Mouse (Mus musculus) hindbrain, postnatal 0 days (tissue): Measurements from ENCODE around the gene Psmb9. TPM values are rescaled to one million over a fixed set of nuclear protein-coding genes. Genes with fewer than 3 reads are reported as not detected.

Source experiments
- ATAC-seq: fragments of 200-750 bp; cut with Nextera tagmentation; 2 replicates; pipeline ENCODE4 v1.8.0; 2017; ENCODE audit warnings: mild to moderate bottlenecking, moderate TSS enrichment, moderate library complexity
- DNase-seq: peaks from one replicate; pipeline ENCODE4 v3.0.0-alpha.2; 2015; ENCODE audit warnings: low spot score
- H3K27ac ChIP-seq: fragments of 300-500 bp; sonication (generic); 2 replicates; pipeline ENCODE4 v1.5.1; 2014; ENCODE audit warnings: mild to moderate bottlenecking
- H3K27me3 ChIP-seq: fragments of 300-500 bp; sonication (generic); 2 replicates; pipeline ENCODE4 v1.6.1; 2014; ENCODE audit warnings: low read length, mixed read lengths; ENCODE audit not compliant: insufficient read depth
- H3K36me3 ChIP-seq: fragments of 300-500 bp; sonication (generic); 2 replicates; pipeline ENCODE4 v1.6.1; 2014; ENCODE audit warnings: low read length, mixed read lengths; ENCODE audit not compliant: insufficient read depth
- H3K4me1 ChIP-seq: fragments of 300-500 bp; sonication (generic); 2 replicates; pipeline ENCODE4 v1.6.1; 2014; ENCODE audit warnings: antibody characterized with exemption, low read length, mixed read lengths; ENCODE audit not compliant: insufficient read depth
- H3K4me2 ChIP-seq: fragments of 300-500 bp; sonication (generic); 2 replicates; pipeline ENCODE4 v1.6.1; 2014; ENCODE audit warnings: low read depth, mild to moderate bottlenecking, low read length, moderate library complexity, mixed read lengths
- H3K4me3 ChIP-seq: fragments of 300-500 bp; sonication (generic); 2 replicates; pipeline ENCODE4 v1.5.1; 2014; ENCODE audit warnings: low read length
- H3K9ac ChIP-seq: fragments of 300-500 bp; sonication (generic); replicated peaks from 2 replicates; pipeline ENCODE4 v1.6.1; 2014; ENCODE audit warnings: mild to moderate bottlenecking, low read length, moderate library complexity, mixed read lengths
- H3K9me3 ChIP-seq: fragments of 300-500 bp; sonication (generic); 2 replicates; pipeline ENCODE4 v1.6.1; 2016; ENCODE audit warnings: low read length, mixed read lengths
- CTCF ChIP-seq: IDR thresholded peaks from 2 replicates; pipeline ENCODE4 v1.5.1; 2016; ENCODE audit warnings: antibody characterized with exemption, control low read depth, low read depth
- WGBS: fragments of 180-500 bp; shearing (Covaris S2); extraction: QIAGEN DNeasy Blood & Tissue Kit; methylation state at CpG from one replicate; pipeline ENCODE4 v1.1.7; 2014; 5-methylcytosine and 5-hydroxymethylcytosine counted together
- polyA plus RNA-seq: library from polyadenylated mRNA; unstranded; fragments of >200 nt; fragmentation: Nextera tagmentation; extraction: Ambion mirVana; gene quantifications from 2 replicates; pipeline ENCODE4 v1.2.1, GENCODE M21; 2015
- total RNA-seq: library from RNA; depleted of rRNA; stranded (reverse); fragments of >200 nt; gene quantifications from 2 replicates; pipeline ENCODE4 v1.2.3, GENCODE M21; 2014

The Psmb9 gene
- total and polyA plus RNA-seq, 2 experiments from 2014 or later, result 0.68 to 4.2 TPM

GRCm38 (mm10) chr17:34179019-34179418 is 8.5 kb downstream of the Psmb9 start:
- no peak for DNase-seq
- no peak overlapping the region for H3K4me2 ChIP-seq
- H3K4me3 ChIP-seq, result no peak overlapping the region
- WGBS, result 69% methylated on average over 6 of the region's 6 CpGs
- 0 out of 2 replicates have a peak, but pooled peaks cover 2% of the 10 kb centered on the region for H3K9me3 ChIP-seq
- H3K27ac ChIP-seq, result no peak overlapping the region
- H3K36me3 ChIP-seq, result no peaks in the 10 kb centered on the region
- no peaks in the 10 kb centered on the region for H3K27me3 ChIP-seq
- no peaks in the 10 kb centered on the region for H3K4me1 ChIP-seq
- H3K9ac ChIP-seq, result no peak overlapping the region
- TF ChIP-seq CTCF, result no peak
- ATAC-seq, result no peak

- TF ChIP-seq CTCF, result peak; percentile 26; the same call in 1 of the 2 replicates
- ATAC-seq, result no peak
- no peak overlapping the region for H3K4me3 ChIP-seq
- no peak overlapping the region for H3K9ac ChIP-seq
- no peaks in the 10 kb centered on the region for H3K4me1 ChIP-seq
- 73% methylated on average over 4 of the region's 4 CpGs for WGBS
- H3K4me2 ChIP-seq, result no peak overlapping the region
- H3K27me3 ChIP-seq, result no peaks in the 10 kb centered on the region
- H3K36me3 ChIP-seq, result no peaks in the 10 kb centered on the region
- no peak for DNase-seq
- H3K27ac ChIP-seq, result no peak overlapping the region
- 0 out of 2 replicates have a peak, but pooled peaks cover 5% of the 10 kb centered on the region for H3K9me3 ChIP-seq
These were observed 10.4 kb downstream of the Psmb9 start for GRCm38 (mm10) chr17:34177179-34177578.

- Histone ChIP-seq H3K4me1 (no peaks in the 10 kb centered on the region), H3K4me3 (no peak overlapping the region), H3K4me2 (no peak overlapping the region), H3K27ac (no peak overlapping the region), H3K9me3 (0 out of 2 replicates have a peak, but pooled peaks cover 5% of the 10 kb centered on the region), H3K27me3 (no peaks in the 10 kb centered on the region), H3K36me3 (no peaks in the 10 kb centered on the region), H3K9ac (no peak overlapping the region)
- ATAC-seq (no peak), DNase-seq (no peak)
- TF ChIP-seq CTCF, result no peak
- WGBS, result 78% methylated on average over 1 of the region's 1 CpGs
These were observed 13.5 kb downstream of the Psmb9 start for GRCm38 (mm10) chr17:34174075-34174474.

GRCm38 (mm10) chr17:34172528-34172927 is 15.0 kb downstream of the Psmb9 start:
- H3K4me1 ChIP-seq, result no peaks in the 10 kb centered on the region
- no peak overlapping the region for H3K4me3 ChIP-seq
- ATAC-seq (no peak), DNase-seq (no peak)
- no peaks in the 10 kb centered on the region for H3K36me3 ChIP-seq
- 0 out of 2 replicates have a peak, but pooled peaks cover 5% of the 10 kb centered on the region for H3K9me3 ChIP-seq
- no peak overlapping the region for H3K27ac ChIP-seq
- no peaks in the 10 kb centered on the region for H3K27me3 ChIP-seq
- 95% methylated on average over 5 of the region's 5 CpGs for WGBS
- H3K9ac ChIP-seq, result no peak overlapping the region
- no peak for TF ChIP-seq CTCF
- H3K4me2 ChIP-seq, result no peak overlapping the region

GRCm38 (mm10) chr17:34170877-34171498 is 16.6 kb downstream of the Psmb9 start:
- Histone ChIP-seq H3K4me2 (no peak overlapping the region), H3K9ac (no peak overlapping the region), H3K27ac (no peak overlapping the region), H3K4me1 (no peaks in the 10 kb centered on the region), H3K9me3 (0 out of 2 replicates have a peak, but pooled peaks cover 3% of the 10 kb centered on the region), H3K27me3 (no peaks in the 10 kb centered on the region), H3K36me3 (no peaks in the 10 kb centered on the region), H3K4me3 (no peak overlapping the region)
- peak; percentile 89 for DNase-seq
- TF ChIP-seq CTCF, result peak; percentile 95
- ATAC-seq, result 0 out of 2 replicates have a peak, but pooled peaks have one; percentile 58
- 40% methylated on average over 13 of the region's 13 CpGs for WGBS

- Histone ChIP-seq H3K9ac (no peak overlapping the region), H3K27ac (no peak overlapping the region), H3K4me1 (no peaks in the 10 kb centered on the region), H3K36me3 (no peaks in the 10 kb centered on the region), H3K9me3 (0 out of 2 replicates have a peak, but pooled peaks cover 3% of the 10 kb centered on the region), H3K4me3 (no peak overlapping the region), H3K27me3 (no peaks in the 10 kb centered on the region), H3K4me2 (no peak overlapping the region)
- DNase-seq (no peak), ATAC-seq (no peak)
- TF ChIP-seq CTCF, result no peak
- 28% methylated on average over 4 of the region's 4 CpGs for WGBS
These were observed 17.1 kb downstream of the Psmb9 start for GRCm38 (mm10) chr17:34170487-34170876.

- Histone ChIP-seq H3K9ac (no peak overlapping the region), H3K4me1 (no peaks in the 10 kb centered on the region), H3K4me2 (no peak overlapping the region), H3K27ac (no peak overlapping the region), H3K9me3 (0 out of 2 replicates have a peak, but pooled peaks cover 3% of the 10 kb centered on the region), H3K36me3 (no peaks in the 10 kb centered on the region), H3K27me3 (no peaks in the 10 kb centered on the region), H3K4me3 (no peak overlapping the region)
- 0% methylated on average over 2 of the region's 2 CpGs for WGBS
- no peak for ATAC-seq
- peak; percentile 75 for TF ChIP-seq CTCF
- DNase-seq, result peak; percentile 74
These were observed 18.3 kb downstream of the Psmb9 start for GRCm38 (mm10) chr17:34169279-34169678.
